In the genomic region with DNA sequence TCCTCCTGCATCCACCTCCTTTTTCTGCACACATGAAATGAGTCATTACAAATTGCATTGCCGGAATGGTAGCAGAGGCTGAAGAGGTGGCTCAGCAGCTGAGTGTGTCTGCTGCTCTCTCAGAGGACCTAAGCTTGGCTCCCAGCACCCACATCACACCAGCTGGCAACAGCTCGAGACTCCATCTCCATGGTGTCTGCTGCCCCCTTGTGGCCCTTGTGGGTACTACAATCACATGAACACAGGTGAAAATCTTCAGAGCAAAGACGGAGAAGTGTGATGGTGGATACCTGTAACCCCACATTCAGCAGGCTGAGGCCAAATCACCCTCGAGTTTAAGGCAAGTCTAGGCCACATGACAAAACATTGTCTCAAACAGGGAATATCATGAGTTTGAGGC, we compare ENCODE assay signal across 18 mouse cellular contexts. TPM values are rescaled to one million over a fixed set of nuclear protein-coding genes. Genes with fewer than 3 reads are reported as not detected.
A peak's percentile ranks its signal among the peaks of the same experiment; 100 is the strongest.
DNase-seq lines count a peak whose midpoint lies in the region; ATAC-seq and TF ChIP-seq lines count a peak whose summit lies in the region.
"Had no signal": no experiment of that assay in that cellular context is flagged by ENCODE, and none has a peak within 500 bp of the region (broad histone marks: within the 10 kb centered on the region; RNA-seq: fewer than 3 reads in every experiment).

No protein-coding gene starts in this region.

- H3K4me2 ChIP-seq in heart, postnatal 0 days (ENCODE audit: low read depth, low read length): no peak overlapping the region
- H3K4me2 ChIP-seq in heart, embryonic 12.5 days: no peak overlapping the region
- H3K4me2 ChIP-seq: embryonic facial prominence, embryonic 13.5 days; liver, embryonic 13.5 days had no signal

- 50% methylated on average over 4 of the region's 4 CpGs for WGBS in heart, postnatal 0 days
- WGBS in heart, embryonic 12.5 days: 43% methylated on average over 4 of the region's 4 CpGs
- WGBS in spleen, adult 2 months: 48% methylated on average over 4 of the region's 4 CpGs

- DNase-seq in heart, postnatal 0 days (ENCODE audit: low spot score): no peak
- no peak for DNase-seq in spleen, adult 2 months (ENCODE audit: low read depth in 1 of 2, low spot score in 2 of 2)
- DNase-seq in spleen, postnatal 36 days (ENCODE audit: low spot score in 2 of 2): no peak
- no peak for DNase-seq in brain, embryonic 14.5 days (ENCODE audit: low read depth)
- DNase-seq in testis, postnatal 10 days (ENCODE audit: low spot score): peak; percentile 61
- DNase-seq in layer of hippocampus, postnatal 25 days (ENCODE audit: extremely low spot score in 1 of 2, low spot score in 1 of 2): no peak
- DNase-seq in layer of hippocampus, postnatal 36 days: no peak
- DNase-seq: cerebellum, adult 8-10 months; layer of hippocampus, adult 9-11 months; liver, embryonic 13.5 days; midbrain, embryonic 14.5 days; right cerebral cortex, postnatal 25 days had no signal

- H3K36me3 ChIP-seq in heart, postnatal 0 days (replicated peaks; ENCODE audit: control insufficient read depth, insufficient read depth, low read length): no peaks in the 10 kb centered on the region
- H3K36me3 ChIP-seq in heart, embryonic 12.5 days: no peaks in the 10 kb centered on the region
- no peaks in the 10 kb centered on the region for H3K36me3 ChIP-seq in spleen, adult 2 months (ENCODE audit: control insufficient read depth, insufficient read depth, low read length)
- H3K36me3 ChIP-seq: embryonic facial prominence, embryonic 13.5 days; liver, embryonic 13.5 days had no signal

- ATAC-seq in heart, postnatal 0 days (ENCODE audit: insufficient read depth, low read depth): no peak
- no peak for ATAC-seq in heart, embryonic 12.5 days (ENCODE audit: insufficient number of reproducible peaks, low FRiP score)
- ATAC-seq: inflammation-experienced regulatory T-cells, adult 6 months had no signal

- H3K4me3 ChIP-seq in heart, postnatal 0 days (ENCODE audit: low read depth, low read length): no peak overlapping the region
- no peak overlapping the region for H3K4me3 ChIP-seq in heart, embryonic 12.5 days
- H3K4me3 ChIP-seq in spleen, adult 2 months (ENCODE audit: extremely low read depth, insufficient read depth, insufficient read length): no peak overlapping the region
- H3K4me3 ChIP-seq: embryonic facial prominence, embryonic 13.5 days; liver, embryonic 13.5 days had no signal

- H3K27me3 ChIP-seq in heart, postnatal 0 days (ENCODE audit: control insufficient read depth, insufficient read depth, low read length): no peaks in the 10 kb centered on the region
- H3K27me3 ChIP-seq in heart, embryonic 12.5 days (replicated peaks): peaks cover 13% of the 10 kb centered on the region
- H3K27me3 ChIP-seq in spleen, adult 2 months (ENCODE audit: control insufficient read depth, insufficient read depth, low read length): no peaks in the 10 kb centered on the region

- H3K9ac ChIP-seq in heart, postnatal 0 days (replicated peaks; ENCODE audit: low read depth, low read length): no peak overlapping the region
- H3K9ac ChIP-seq in heart, embryonic 12.5 days: no peak overlapping the region
- H3K9ac ChIP-seq: embryonic facial prominence, embryonic 13.5 days; liver, embryonic 13.5 days had no signal

- no peaks in the 10 kb centered on the region for H3K9me3 ChIP-seq in heart, postnatal 0 days (replicated peaks; ENCODE audit: control insufficient read depth, low read length)
- peaks cover 10% of the 10 kb centered on the region; the same call in 1 of the 2 replicates for H3K9me3 ChIP-seq in heart, embryonic 12.5 days (replicated peaks)

- no peaks in the 10 kb centered on the region for H3K4me1 ChIP-seq in heart, postnatal 0 days (ENCODE audit: control insufficient read depth, insufficient read depth)
- H3K4me1 ChIP-seq in heart, embryonic 12.5 days (replicated peaks): no peaks in the 10 kb centered on the region
- H3K4me1 ChIP-seq in spleen, adult 2 months (ENCODE audit: control insufficient read depth, insufficient read depth, insufficient read length): no peaks in the 10 kb centered on the region
- H3K4me1 ChIP-seq: embryonic facial prominence, embryonic 13.5 days; liver, embryonic 13.5 days had no signal

- TF ChIP-seq CTCF in heart, postnatal 0 days (IDR thresholded peaks at IDR 0.05; ENCODE audit: low read depth): peak; percentile 30; the same call in 1 of the 2 replicates
- peak; percentile 42; the same call in 1 of the 2 replicates for TF ChIP-seq CTCF in spleen, adult 2 months (IDR thresholded peaks at IDR 0.05; ENCODE audit: extremely low read depth, insufficient read depth, insufficient read length, insufficient replicate concordance)
- peak; percentile 48; the same call in 1 of the 2 replicates for TF ChIP-seq CTCF in brain, embryonic 14.5 days (IDR thresholded peaks at IDR 0.05; ENCODE audit: borderline replicate concordance, extremely low read depth, insufficient read depth, insufficient read length)

- no peak overlapping the region for H3K27ac ChIP-seq in heart, postnatal 0 days (ENCODE audit: low read depth)
- H3K27ac ChIP-seq in heart, embryonic 12.5 days (ENCODE audit: poor library complexity, severe bottlenecking): no peak overlapping the region
- H3K27ac ChIP-seq in spleen, adult 2 months (ENCODE audit: insufficient read depth, low read length): no peak overlapping the region
- H3K27ac ChIP-seq: embryonic facial prominence, embryonic 13.5 days; liver, embryonic 13.5 days had no signal

- no peak for TF ChIP-seq EP300 in heart, postnatal 0 days (IDR thresholded peaks at IDR 0.05; ENCODE audit: low read depth)

- no peak for TF ChIP-seq POLR2A in spleen, adult 2 months (IDR thresholded peaks at IDR 0.05; ENCODE audit: low read depth, low read length)
- no peak for TF ChIP-seq POLR2A in brain, embryonic 14.5 days (IDR thresholded peaks at IDR 0.05; ENCODE audit: borderline replicate concordance, extremely low read depth, insufficient read depth, insufficient read length, poor library complexity, severe bottlenecking)

RNA-seq across cellular contexts. Expression of a gene that starts 8.9 kb away (rescaled TPM):
- not detected in 2 replicates for total RNA-seq in heart, postnatal 0 days (2014; rRNA removed; ENCODE audit: low replicate concordance)
- not detected in 2 replicates for polyA plus RNA-seq in heart, postnatal 0 days (2015; fragmentation: Nextera tagmentation; extraction: Ambion mirVana)
- not detected in 2 replicates for polyA plus RNA-seq in heart, embryonic 12.5 days (2016; fragmentation: Nextera tagmentation; extraction: Ambion mirVana)
- polyA plus RNA-seq in spleen, adult 2 months (2012; rRNA removed): not detected in 2 replicates
- 0.07 and 0.11 TPM in 2 replicates for polyA plus RNA-seq in brain, embryonic 14.5 days (2012; rRNA removed)
- total RNA-seq in layer of hippocampus, postnatal 25 days (2021): not detected
- not detected for total RNA-seq in layer of hippocampus, postnatal 36 days (2021)
- total RNA-seq: adrenal gland, adult 18-20 months; neutrophil, adult 5-6 weeks had no signal
- polyA plus RNA-seq: heart, embryonic 14.5 days; inflammation-experienced regulatory T-cells, adult 6 months; liver, embryonic 13.5 days; midbrain, embryonic 14.5 days had no signal

RNA-seq across cellular contexts. Expression of a gene that starts 12.2 kb away (rescaled TPM):
- 0.69 and 2.0 TPM in 2 replicates for total RNA-seq in heart, postnatal 0 days (2014; rRNA removed; ENCODE audit: low replicate concordance)
- 0.85 and 0.98 TPM in 2 replicates for polyA plus RNA-seq in heart, postnatal 0 days (2015; fragmentation: Nextera tagmentation; extraction: Ambion mirVana)
- polyA plus RNA-seq in heart, embryonic 12.5 days (2016; fragmentation: Nextera tagmentation; extraction: Ambion mirVana): 6.9 and 7.8 TPM in 2 replicates
- polyA plus RNA-seq in spleen, adult 2 months (2012; rRNA removed): 102 and 133 TPM in 2 replicates
- 0.76 and 1.4 TPM in 2 replicates for polyA plus RNA-seq in brain, embryonic 14.5 days (2012; rRNA removed)
- under 1 TPM; 0.27 to 0.47 TPM for total RNA-seq in layer of hippocampus, postnatal 25 days (2021)
- under 1 TPM; 0.17 to 0.48 TPM for total RNA-seq in layer of hippocampus, postnatal 36 days (2021)

RNA-seq across cellular contexts. Expression of a gene that starts 24.2 kb away (rescaled TPM):
- total RNA-seq in heart, postnatal 0 days (2014; rRNA removed; ENCODE audit: low replicate concordance): not detected in 2 replicates
- polyA plus RNA-seq in heart, postnatal 0 days (2015; fragmentation: Nextera tagmentation; extraction: Ambion mirVana): 0.14 TPM in 1 of 2 replicates, not detected in the other
- 0.31 TPM in 1 of 2 replicates, not detected in the other for polyA plus RNA-seq in heart, embryonic 12.5 days (2016; fragmentation: Nextera tagmentation; extraction: Ambion mirVana)
- 0.18 and 0.26 TPM in 2 replicates for polyA plus RNA-seq in spleen, adult 2 months (2012; rRNA removed)
- 0.19 and 0.23 TPM in 2 replicates for polyA plus RNA-seq in brain, embryonic 14.5 days (2012; rRNA removed)
- not detected for total RNA-seq in layer of hippocampus, postnatal 25 days (2021)
- total RNA-seq in layer of hippocampus, postnatal 36 days (2021): not detected
- total RNA-seq: neutrophil, adult 5-6 weeks had no signal
- polyA plus RNA-seq: heart, embryonic 14.5 days; inflammation-experienced regulatory T-cells, adult 6 months; liver, embryonic 13.5 days; midbrain, embryonic 14.5 days had no signal

RNA-seq across cellular contexts. Expression of a gene that starts 41.4 kb away (rescaled TPM):
- total RNA-seq in heart, postnatal 0 days (2014; rRNA removed; ENCODE audit: low replicate concordance): 0.95 and 4.1 TPM in 2 replicates
- 2.8 and 2.9 TPM in 2 replicates for polyA plus RNA-seq in heart, postnatal 0 days (2015; fragmentation: Nextera tagmentation; extraction: Ambion mirVana)
- 5.5 and 5.6 TPM in 2 replicates for polyA plus RNA-seq in heart, embryonic 12.5 days (2016; fragmentation: Nextera tagmentation; extraction: Ambion mirVana)
- polyA plus RNA-seq in spleen, adult 2 months (2012; rRNA removed): 6.5 and 8.2 TPM in 2 replicates
- polyA plus RNA-seq in brain, embryonic 14.5 days (2012; rRNA removed): 19.3 and 26.9 TPM in 2 replicates
- total RNA-seq in layer of hippocampus, postnatal 25 days (2021): 10 to 100 TPM; 12.5 to 15.0 TPM
- 10 to 100 TPM; 12.2 to 14.8 TPM for total RNA-seq in layer of hippocampus, postnatal 36 days (2021)

RNA-seq across cellular contexts. Expression of a gene that starts 41.5 kb away (rescaled TPM):
- total RNA-seq in heart, postnatal 0 days (2014; rRNA removed; ENCODE audit: low replicate concordance): 15.5 and 30.2 TPM in 2 replicates
- 13.1 and 13.5 TPM in 2 replicates for polyA plus RNA-seq in heart, postnatal 0 days (2015; fragmentation: Nextera tagmentation; extraction: Ambion mirVana)
- polyA plus RNA-seq in heart, embryonic 12.5 days (2016; fragmentation: Nextera tagmentation; extraction: Ambion mirVana): 21.4 and 21.6 TPM in 2 replicates
- 55.7 and 83.3 TPM in 2 replicates for polyA plus RNA-seq in spleen, adult 2 months (2012; rRNA removed)
- polyA plus RNA-seq in brain, embryonic 14.5 days (2012; rRNA removed): 66.2 and 69.6 TPM in 2 replicates
- 10 to 100 TPM; 32.9 to 37.9 TPM for total RNA-seq in layer of hippocampus, postnatal 25 days (2021)
- 10 to 100 TPM; 33.8 to 39.0 TPM for total RNA-seq in layer of hippocampus, postnatal 36 days (2021)

Comparison
In these comparisons a context has a peak if more than half of its experiments do, and no peak if none do; other contexts are left out.
1. RNA of a gene that starts 12.2 kb away (polyA plus RNA-seq): 102 to 133 TPM in spleen, adult 2 months; 6.9 to 7.8 TPM in heart, embryonic 12.5 days, 0.76 to 1.4 TPM in brain, embryonic 14.5 days and 0.85 to 0.98 TPM in heart, postnatal 0 days; every median in the first group is over 10 times any median in the second.
2. Peak in every context shown above with its lines, with median percentiles within 50 percentile points of each other: CTCF ChIP-seq.